Mouse (Mus musculus): ENCODE data around the gene Mrpl20. TPM values are rescaled to one million over a fixed set of nuclear protein-coding genes. Genes with fewer than 3 reads are reported as not detected.

Mrpl20 gene
- polyA plus RNA-seq, 1 experiment from 2014 or later: 226 TPM

DNA sequence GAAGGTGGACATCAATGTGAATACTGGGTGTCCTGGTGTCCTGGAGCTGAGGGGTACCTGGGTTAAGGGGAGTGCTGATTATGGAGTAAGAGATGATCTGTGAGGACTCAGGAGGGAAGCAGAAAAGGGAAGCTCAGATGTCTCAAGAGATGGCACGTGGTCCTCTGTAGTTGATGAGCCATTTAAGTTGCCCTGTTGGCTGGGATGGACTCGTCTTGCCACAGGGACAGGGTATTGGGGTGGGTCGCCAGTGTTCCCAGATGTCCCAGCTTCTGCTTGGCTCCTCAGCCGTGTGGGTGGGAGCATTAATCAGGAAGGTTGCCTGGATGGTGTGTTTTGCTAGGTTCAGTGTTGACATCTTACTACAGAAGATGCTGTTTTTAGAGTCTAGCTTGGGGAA lies 30.6 kb downstream of the Mrpl20 start:
- ATAC-seq (ENCODE audit: low FRiP score, low TSS enrichment): no peak
- no peak overlapping the region for H3K27ac ChIP-seq (ENCODE audit: low read depth, low read length)
- H3K4me3 ChIP-seq (ENCODE audit: low read length): no peak overlapping the region

DNA sequence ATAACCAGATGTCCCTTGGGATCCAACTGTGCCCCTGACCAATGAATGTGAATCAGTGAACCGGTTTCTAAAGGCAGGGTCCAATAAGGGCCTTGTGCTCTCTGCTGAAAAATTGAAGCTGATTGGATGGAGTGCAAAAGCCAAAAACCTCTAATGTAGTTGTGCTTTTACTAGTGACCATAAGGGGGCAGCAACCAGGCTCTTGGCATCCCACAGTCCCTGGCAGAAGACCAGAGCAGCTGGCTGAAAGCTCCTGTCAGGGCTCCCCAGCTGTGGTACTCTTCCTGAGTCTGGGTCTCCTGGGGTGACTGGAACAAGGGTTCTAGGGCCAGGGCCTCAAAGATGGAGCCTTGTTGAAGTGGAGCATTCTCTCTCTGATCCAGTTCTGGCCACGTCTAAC lies 31.2 kb downstream of the Mrpl20 start:
- H3K36me3 ChIP-seq (ENCODE audit: control insufficient read depth, insufficient read depth, low read length): peaks cover 5% of the 10 kb centered on the region; the same call in 1 of the 2 replicates
- no peaks in the 10 kb centered on the region for H3K9me3 ChIP-seq (ENCODE audit: control insufficient read depth, low read length)
- peak; percentile 21 for ATAC-seq (ENCODE audit: low FRiP score, low TSS enrichment)
- H3K4me2 ChIP-seq (replicated peaks; ENCODE audit: low read depth, low read length): no peak overlapping the region
- no peak overlapping the region for H3K4me3 ChIP-seq (ENCODE audit: low read length)
- H3K9ac ChIP-seq (ENCODE audit: low read depth, low read length): no peak overlapping the region
- no peaks in the 10 kb centered on the region for H3K27me3 ChIP-seq (ENCODE audit: control insufficient read depth, insufficient read depth, low read length)
- peak overlapping the region; percentile 11; the same call in 1 of the 2 replicates for H3K27ac ChIP-seq (ENCODE audit: low read depth, low read length)
- 39% methylated on average over 2 of the region's 2 CpGs for WGBS
- peaks cover 10% of the 10 kb centered on the region for H3K4me1 ChIP-seq (ENCODE audit: control insufficient read depth, insufficient read depth, low read length)

More for the DNA sequence above, 30.6 kb downstream of the Mrpl20 start:
- Histone ChIP-seq H3K9me3 (ENCODE audit: control insufficient read depth, low read length) (no peaks in the 10 kb centered on the region), H3K36me3 (ENCODE audit: control insufficient read depth, insufficient read depth, low read length) (peaks cover 5% of the 10 kb centered on the region; the same call in 1 of the 2 replicates), H3K4me2 (replicated peaks; ENCODE audit: low read depth, low read length) (no peak overlapping the region), H3K4me1 (ENCODE audit: control insufficient read depth, insufficient read depth, low read length) (peaks cover 10% of the 10 kb centered on the region), H3K27me3 (ENCODE audit: control insufficient read depth, insufficient read depth, low read length) (no peaks in the 10 kb centered on the region), H3K9ac (ENCODE audit: low read depth, low read length) (no peak overlapping the region)
- 84% methylated on average over 4 of the region's 4 CpGs for WGBS

GRCm38 (mm10) chr4:155837404-155838010 lies 34.8 kb downstream of the Mrpl20 start:
- H3K9ac ChIP-seq (ENCODE audit: low read depth, low read length): no peak overlapping the region
- no peaks in the 10 kb centered on the region for H3K9me3 ChIP-seq (ENCODE audit: control insufficient read depth, low read length)
- WGBS: 77% methylated on average over 11 of the region's 11 CpGs
- no peak overlapping the region for H3K4me3 ChIP-seq (ENCODE audit: low read length)
- H3K27me3 ChIP-seq (ENCODE audit: control insufficient read depth, insufficient read depth, low read length): no peaks in the 10 kb centered on the region
- peak overlapping the region; percentile 24; the same call in 1 of the 2 replicates for H3K27ac ChIP-seq (ENCODE audit: low read depth, low read length)
- H3K36me3 ChIP-seq (ENCODE audit: control insufficient read depth, insufficient read depth, low read length): peaks cover 7% of the 10 kb centered on the region; the same call in 1 of the 2 replicates
- peaks cover 23% of the 10 kb centered on the region for H3K4me1 ChIP-seq (ENCODE audit: control insufficient read depth, insufficient read depth, low read length)
- ATAC-seq (ENCODE audit: low FRiP score, low TSS enrichment): no peak
- no peak overlapping the region for H3K4me2 ChIP-seq (replicated peaks; ENCODE audit: low read depth, low read length)

DNA sequence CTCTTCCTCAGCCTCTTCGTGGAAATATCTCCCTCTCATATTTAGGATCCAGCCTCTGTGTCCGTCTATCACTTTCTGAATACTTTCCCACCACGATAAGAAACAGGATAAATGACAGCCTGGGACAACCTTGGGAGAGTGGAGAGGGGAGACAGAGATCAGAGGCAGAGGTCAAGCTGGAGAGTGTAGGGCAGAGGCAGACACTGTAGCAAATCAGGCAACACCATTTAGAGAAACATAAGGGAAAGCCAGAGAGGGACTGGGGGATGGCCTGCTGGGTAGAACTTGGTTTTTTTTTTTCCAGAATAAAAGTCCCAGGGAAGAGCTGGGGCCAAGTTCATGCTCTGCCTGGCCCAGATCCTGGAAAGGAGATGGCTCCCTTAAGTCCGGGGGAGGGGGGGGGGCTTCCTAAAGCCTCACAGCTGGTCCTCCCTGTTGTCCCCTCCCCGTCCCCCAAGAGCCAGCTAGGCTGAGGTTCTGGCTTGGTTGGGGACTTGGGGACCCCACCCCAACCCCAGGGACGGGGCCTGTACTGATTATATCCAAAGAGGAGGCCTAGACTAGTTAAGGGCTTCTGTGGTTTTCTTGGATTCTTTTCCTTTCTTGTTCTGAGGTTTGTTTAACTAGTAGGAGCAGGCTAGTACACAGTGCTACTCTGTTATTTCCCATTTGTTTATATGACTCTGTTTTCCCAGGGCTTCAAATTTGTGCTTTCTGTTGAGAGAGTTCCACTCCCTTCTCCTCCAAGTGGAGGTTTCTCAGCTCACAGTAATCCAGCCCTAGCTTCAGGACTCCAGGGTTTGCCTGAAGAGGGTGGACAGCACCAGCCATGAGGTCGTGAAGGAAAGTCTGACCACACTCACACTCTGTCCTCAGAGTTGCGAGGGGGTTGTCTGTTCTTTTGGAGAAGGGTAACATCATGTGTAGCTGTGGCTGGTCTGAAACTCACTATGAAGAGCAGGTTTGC lies 35.8 kb downstream of the Mrpl20 start:
- no peaks in the 10 kb centered on the region for H3K9me3 ChIP-seq (ENCODE audit: control insufficient read depth, low read length)
- H3K27me3 ChIP-seq (ENCODE audit: control insufficient read depth, insufficient read depth, low read length): no peaks in the 10 kb centered on the region
- ATAC-seq (ENCODE audit: low FRiP score, low TSS enrichment): no peak
- H3K4me1 ChIP-seq (ENCODE audit: control insufficient read depth, insufficient read depth, low read length): peaks cover 22% of the 10 kb centered on the region
- peaks cover 12% of the 10 kb centered on the region for H3K36me3 ChIP-seq (ENCODE audit: control insufficient read depth, insufficient read depth, low read length)
- H3K4me2 ChIP-seq (replicated peaks; ENCODE audit: low read depth, low read length): peak overlapping the region; percentile 76; the same call in 1 of the 2 replicates
- no peak overlapping the region for H3K4me3 ChIP-seq (ENCODE audit: low read length)
- WGBS: 53% methylated on average over 8 of the region's 8 CpGs
- H3K27ac ChIP-seq (ENCODE audit: low read depth, low read length): peak overlapping the region; percentile 44; the same call in 1 of the 2 replicates
- no peak overlapping the region for H3K9ac ChIP-seq (ENCODE audit: low read depth, low read length)

DNA sequence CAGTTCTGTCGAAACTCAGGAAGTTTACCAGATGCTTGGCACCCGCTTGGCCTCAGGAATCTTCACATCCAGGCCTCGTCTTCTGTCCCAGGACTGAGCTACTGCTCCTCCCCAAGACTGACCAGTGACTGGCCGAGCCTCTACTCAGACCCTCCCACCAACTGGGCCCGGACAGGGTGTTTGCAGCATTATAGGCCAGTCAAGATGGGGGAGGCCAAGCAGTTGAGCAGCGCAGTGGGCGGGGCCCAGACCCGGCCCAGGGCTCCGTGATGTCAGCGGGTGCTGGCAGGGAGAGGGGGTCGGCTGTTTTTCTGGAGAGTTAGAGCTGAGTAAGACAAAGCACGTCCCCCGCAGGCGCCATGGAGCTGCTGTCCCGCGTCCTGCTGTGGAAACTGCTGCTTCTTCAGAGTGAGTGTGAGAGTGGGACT lies 36.8 kb downstream of the Mrpl20 start, which contains the start of gene Mxra8:
TSS of gene Mxra8 (plus strand) at position 198 of the 428 bp plus-strand sequence.
- Histone ChIP-seq H3K9ac (ENCODE audit: low read depth, low read length) (peak within 1 kb of the TSS; percentile 58), H3K9me3 (ENCODE audit: control insufficient read depth, low read length) (no peaks in the 10 kb centered on the region), H3K36me3 (ENCODE audit: control insufficient read depth, insufficient read depth, low read length) (peaks cover 13% of the 10 kb centered on the region), H3K27me3 (ENCODE audit: control insufficient read depth, insufficient read depth, low read length) (no peaks in the 10 kb centered on the region), H3K4me1 (ENCODE audit: control insufficient read depth, insufficient read depth, low read length) (peaks cover 17% of the 10 kb centered on the region), H3K27ac (ENCODE audit: low read depth, low read length) (peak within 1 kb of the TSS; percentile 76), H3K4me2 (replicated peaks; ENCODE audit: low read depth, low read length) (peak within 1 kb of the TSS; percentile 76), H3K4me3 (ENCODE audit: low read length) (peak within 1 kb of the TSS; percentile 48)
- 2% methylated on average over 16 of the region's 16 CpGs for WGBS
- ATAC-seq (ENCODE audit: low FRiP score, low TSS enrichment): peak; percentile 93

DNA sequence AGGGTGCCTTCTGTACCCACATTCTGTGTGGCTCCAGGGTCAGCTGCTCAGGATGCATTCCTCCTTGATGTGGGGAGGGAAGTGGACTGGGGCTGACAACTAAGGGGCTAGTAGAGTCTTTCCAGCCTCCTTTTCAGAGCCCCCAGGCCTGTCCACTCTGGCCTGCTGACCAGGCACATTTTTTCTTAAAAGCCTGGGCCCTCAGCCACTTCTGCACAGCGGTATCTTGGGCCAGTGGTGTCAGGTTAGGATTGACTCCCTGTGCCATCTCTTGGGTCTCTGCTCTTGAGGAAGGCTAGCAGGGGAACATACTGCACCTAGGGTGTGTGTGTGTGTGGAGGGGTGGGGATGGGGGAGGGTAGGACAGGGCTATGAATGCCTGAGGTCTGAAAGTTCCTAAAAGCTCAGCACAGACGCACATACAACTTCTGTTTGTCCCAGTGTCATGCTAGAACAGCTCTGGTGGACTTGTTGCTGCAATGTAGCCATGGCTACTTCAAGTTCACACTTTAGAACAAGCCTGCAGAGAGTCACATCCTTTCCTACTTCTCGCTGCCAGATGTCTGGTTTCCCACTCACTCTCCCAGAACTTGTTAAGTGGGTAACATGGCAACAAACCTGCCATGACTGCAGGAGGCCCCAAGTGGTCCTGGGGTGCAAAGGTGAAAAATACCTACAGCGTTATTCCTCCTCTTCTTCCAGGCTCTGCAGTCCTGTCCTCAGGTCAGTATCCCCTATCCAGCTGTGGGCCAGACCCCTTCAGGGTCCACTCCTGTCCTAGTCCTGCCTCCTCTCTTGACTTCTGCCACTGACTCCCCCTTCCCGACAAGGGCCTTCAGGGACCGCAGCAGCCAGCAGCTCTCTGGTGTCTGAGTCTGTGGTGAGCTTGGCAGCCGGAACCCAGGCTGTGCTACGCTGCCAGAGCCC lies 37.7 kb downstream of the Mrpl20 start:
- peak overlapping the region; percentile 76 for H3K27ac ChIP-seq (ENCODE audit: low read depth, low read length)
- WGBS: 10% methylated on average over 8 of the region's 8 CpGs
- no peaks in the 10 kb centered on the region for H3K9me3 ChIP-seq (ENCODE audit: control insufficient read depth, low read length)
- no peaks in the 10 kb centered on the region for H3K27me3 ChIP-seq (ENCODE audit: control insufficient read depth, insufficient read depth, low read length)
- H3K9ac ChIP-seq (ENCODE audit: low read depth, low read length): peak overlapping the region; percentile 58
- H3K4me3 ChIP-seq (ENCODE audit: low read length): peak overlapping the region; percentile 48
- H3K4me2 ChIP-seq (replicated peaks; ENCODE audit: low read depth, low read length): peak overlapping the region; percentile 76
- H3K36me3 ChIP-seq (ENCODE audit: control insufficient read depth, insufficient read depth, low read length): peaks cover 13% of the 10 kb centered on the region
- ATAC-seq (ENCODE audit: low FRiP score, low TSS enrichment): peak; percentile 17
- peaks cover 17% of the 10 kb centered on the region for H3K4me1 ChIP-seq (ENCODE audit: control insufficient read depth, insufficient read depth, low read length)

- peak overlapping the region; percentile 76 for H3K4me2 ChIP-seq (replicated peaks; ENCODE audit: low read depth, low read length)
- no peaks in the 10 kb centered on the region for H3K9me3 ChIP-seq (ENCODE audit: control insufficient read depth, low read length)
- H3K27ac ChIP-seq (ENCODE audit: low read depth, low read length): 0 out of 2 replicates have a peak overlapping the region, but pooled peaks have one; percentile 76
- H3K27me3 ChIP-seq (ENCODE audit: control insufficient read depth, insufficient read depth, low read length): no peaks in the 10 kb centered on the region
- peak overlapping the region; percentile 58; the same call in 1 of the 2 replicates for H3K9ac ChIP-seq (ENCODE audit: low read depth, low read length)
- H3K36me3 ChIP-seq (ENCODE audit: control insufficient read depth, insufficient read depth, low read length): peaks cover 13% of the 10 kb centered on the region
- ATAC-seq (ENCODE audit: low FRiP score, low TSS enrichment): peak; percentile 70
- WGBS: under 1% methylated on average over 32 of the region's 32 CpGs
- H3K4me3 ChIP-seq (ENCODE audit: low read length): peak overlapping the region; percentile 48
- peaks cover 17% of the 10 kb centered on the region for H3K4me1 ChIP-seq (ENCODE audit: control insufficient read depth, insufficient read depth, low read length)
Observed at GRCm38 (mm10) chr4:155841003-155841454, 38.4 kb downstream of the Mrpl20 start.

- Histone ChIP-seq H3K9me3 (ENCODE audit: control insufficient read depth, low read length) (no peaks in the 10 kb centered on the region), H3K4me2 (replicated peaks; ENCODE audit: low read depth, low read length) (peak overlapping the region; percentile 76), H3K4me3 (ENCODE audit: low read length) (peak overlapping the region; percentile 48; the same call in 1 of the 2 replicates), H3K36me3 (ENCODE audit: control insufficient read depth, insufficient read depth, low read length) (peaks cover 13% of the 10 kb centered on the region), H3K9ac (ENCODE audit: low read depth, low read length) (no peak overlapping the region; the same call in 1 of the 2 replicates), H3K27me3 (ENCODE audit: control insufficient read depth, insufficient read depth, low read length) (no peaks in the 10 kb centered on the region), H3K4me1 (ENCODE audit: control insufficient read depth, insufficient read depth, low read length) (peaks cover 17% of the 10 kb centered on the region), H3K27ac (ENCODE audit: low read depth, low read length) (no peak overlapping the region)
- peak; percentile 8; the same call in 1 of the 2 replicates for ATAC-seq (ENCODE audit: low FRiP score, low TSS enrichment)
- WGBS: 39% methylated on average over 38 of the region's 38 CpGs
Observed at GRCm38 (mm10) chr4:155841651-155842270, 39.1 kb downstream of the Mrpl20 start.

Data from kidney, embryonic 14.5 days (tissue).